Mouse (Mus musculus) cortical plate, adult 2 months (tissue): ENCODE measurements around the gene Fxyd2. TPM values are rescaled to one million over a fixed set of nuclear protein-coding genes. Genes with fewer than 3 reads are reported as not detected.
A peak's percentile ranks its signal among the peaks of the same experiment; 100 is the strongest.

ENCODE experiments used
- H3K27ac ChIP-seq: fragments of 200-500 bp; 2 replicates; pipeline ENCODE4 v1.5.1; 2012; ENCODE audit warnings: low read length, control low read depth, inconsistent platforms; ENCODE audit not compliant: insufficient read depth
- H3K4me1 ChIP-seq: fragments of 200-500 bp; 2 replicates; pipeline ENCODE4 v1.6.1; 2011; ENCODE audit warnings: low read length; ENCODE audit not compliant: control insufficient read depth, insufficient read depth
- H3K4me3 ChIP-seq: fragments of 200-500 bp; 2 replicates; pipeline ENCODE4 v1.5.1; 2011; ENCODE audit warnings: mild to moderate bottlenecking, low read length, control low read depth; ENCODE audit not compliant: insufficient read depth
- CTCF ChIP-seq: fragments of 200-500 bp; IDR thresholded peaks from 2 replicates; pipeline ENCODE4 v1.5.1; 2011; ENCODE audit warnings: mild to moderate bottlenecking, control low read depth, low read length; ENCODE audit not compliant: insufficient read depth; ENCODE audit errors: extremely low read depth
- POLR2A ChIP-seq: fragments of 200-500 bp; IDR thresholded peaks from 2 replicates; pipeline ENCODE4 v1.6.1; 2011; ENCODE audit warnings: mild to moderate bottlenecking, low read length, control low read depth; ENCODE audit not compliant: insufficient read depth; ENCODE audit errors: extremely low read depth
- polyA plus RNA-seq: library from polyadenylated mRNA; depleted of rRNA; stranded (reverse); fragments of >200 nt; gene quantifications from 2 replicates; pipeline ENCODE4 v1.2.3, GENCODE M21; 2012; rRNA removed

Gene Fxyd2
- polyA plus RNA-seq = 14.4 and 16.9 TPM in 2 replicates

DNA sequence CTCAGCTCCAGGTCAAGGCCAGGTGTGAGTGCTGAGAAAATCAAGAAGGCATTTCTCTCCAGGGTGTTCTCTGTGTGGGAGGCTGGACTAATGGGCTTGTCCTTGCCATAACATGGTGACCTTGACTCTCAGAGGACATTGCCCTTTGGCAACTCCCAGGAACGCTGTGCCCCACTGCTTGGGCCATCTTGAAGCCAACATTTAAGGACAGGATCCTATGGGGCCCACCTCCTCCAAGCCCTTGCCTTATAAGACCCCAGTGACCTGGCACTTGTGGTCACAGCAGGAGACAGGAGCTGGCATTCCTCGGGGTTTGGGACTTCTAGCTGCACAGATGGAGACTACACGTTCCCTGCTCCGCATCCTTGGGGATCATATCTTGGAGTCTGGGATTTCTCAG lies at the start of gene Fxyd2:
Gene Fxyd2 (plus strand): TSS at position 236 of the 400 bp plus-strand sequence.
- Histone ChIP-seq H3K4me3 (no peak within 1 kb of the TSS), H3K4me1 (no peaks in the 10 kb centered on the region)
- TF ChIP-seq POLR2A (no peak), CTCF (no peak)

DNA sequence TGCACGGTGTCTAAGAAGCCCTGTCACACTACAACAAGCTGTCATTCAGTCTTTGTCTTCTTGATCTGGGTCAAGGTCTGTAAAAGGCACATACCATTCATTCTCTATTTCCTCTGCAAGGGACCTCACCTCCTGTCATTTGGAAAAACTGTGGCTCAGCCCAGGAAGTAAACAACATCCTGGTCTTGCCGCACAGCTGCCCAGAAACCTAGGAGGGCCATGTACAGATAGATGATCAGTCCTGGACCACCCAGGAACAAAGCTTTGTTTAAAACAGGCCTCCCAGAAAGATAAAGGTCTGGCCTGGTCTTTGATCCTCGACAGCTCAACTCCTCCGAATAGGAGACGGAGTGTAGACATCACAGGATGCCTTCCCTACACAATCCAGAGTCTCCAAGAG lies 49.6 kb upstream of the Fxyd2 start:
- H3K27ac ChIP-seq = no peak overlapping the region

More for the DNA sequence above, at the start of gene Fxyd2:
- H3K27ac ChIP-seq = no peak within 1 kb of the TSS

DNA sequence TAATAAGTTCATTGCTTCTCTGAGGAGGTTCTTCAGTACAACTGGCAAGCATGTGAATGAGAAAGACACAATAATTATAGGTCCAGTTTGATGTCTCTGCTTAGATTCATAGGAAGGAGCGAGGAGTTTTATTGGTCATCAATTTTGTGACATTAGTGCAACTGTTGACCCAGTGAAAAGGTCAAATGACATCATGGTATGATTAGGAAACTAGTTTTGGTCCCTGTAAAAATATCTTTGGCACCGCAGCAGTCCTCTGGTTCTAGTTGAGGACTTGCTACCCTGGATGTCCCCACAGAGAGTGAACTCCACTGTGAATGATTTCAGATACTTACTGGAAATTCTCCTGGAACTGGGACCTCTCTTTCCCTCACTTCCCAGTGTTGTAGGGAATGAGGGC lies 44.3 kb upstream of the Fxyd2 start:
- no peak for TF ChIP-seq POLR2A
- no peak overlapping the region for H3K27ac ChIP-seq
- no peak overlapping the region for H3K4me3 ChIP-seq
- no peaks in the 10 kb centered on the region for H3K4me1 ChIP-seq

More for the DNA sequence above, 49.6 kb upstream of the Fxyd2 start:
- Histone ChIP-seq H3K4me1 (no peaks in the 10 kb centered on the region), H3K4me3 (no peak overlapping the region)
- TF ChIP-seq POLR2A (no peak), CTCF (no peak)

DNA sequence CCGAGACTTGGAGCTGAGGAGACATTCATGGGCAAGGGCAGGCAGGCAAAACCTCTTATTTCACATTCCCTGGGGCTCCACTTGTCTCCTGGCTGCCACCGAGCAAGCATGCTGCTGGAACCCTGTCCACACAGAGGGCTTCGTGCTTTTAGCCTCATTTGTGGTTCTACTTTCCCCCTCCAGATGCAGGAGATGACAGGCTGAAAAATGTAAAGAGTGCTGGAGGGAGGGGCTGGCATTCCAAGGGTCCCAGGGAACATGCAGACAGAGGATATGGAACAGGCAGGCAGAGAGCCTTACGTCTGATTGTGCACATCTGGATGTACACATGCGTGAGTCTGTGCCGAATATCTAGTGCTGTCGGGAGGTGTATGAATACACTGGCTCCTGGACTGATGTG lies 41.1 kb upstream of the Fxyd2 start:
- Histone ChIP-seq H3K4me1 (no peaks in the 10 kb centered on the region), H3K27ac (no peak overlapping the region), H3K4me3 (no peak overlapping the region)
- no peak for TF ChIP-seq CTCF
- TF ChIP-seq POLR2A = no peak

DNA sequence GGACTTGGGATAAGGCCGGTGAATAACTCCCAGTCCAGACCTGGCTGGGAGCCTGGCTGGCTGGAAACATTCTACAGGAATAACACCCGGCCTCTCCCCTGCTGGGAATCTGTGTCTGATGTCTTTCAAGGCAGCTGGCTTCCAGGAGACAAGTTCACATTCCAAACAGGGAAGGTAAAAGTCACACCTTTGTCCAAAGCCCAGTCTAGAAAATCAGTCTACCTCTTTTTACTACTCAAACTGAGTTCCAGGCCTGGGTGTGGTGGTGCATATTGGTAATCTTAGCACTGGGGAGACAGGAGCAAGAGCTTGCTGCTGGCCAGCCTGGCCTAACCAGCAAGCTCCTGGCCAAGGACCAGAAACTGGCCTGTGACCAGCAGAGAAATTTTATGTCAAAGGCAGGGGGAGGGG lies 37.4 kb upstream of the Fxyd2 start:
- Histone ChIP-seq H3K27ac (no peak overlapping the region), H3K4me3 (no peak overlapping the region), H3K4me1 (no peaks in the 10 kb centered on the region)
- TF ChIP-seq CTCF = no peak
- TF ChIP-seq POLR2A = no peak

DNA sequence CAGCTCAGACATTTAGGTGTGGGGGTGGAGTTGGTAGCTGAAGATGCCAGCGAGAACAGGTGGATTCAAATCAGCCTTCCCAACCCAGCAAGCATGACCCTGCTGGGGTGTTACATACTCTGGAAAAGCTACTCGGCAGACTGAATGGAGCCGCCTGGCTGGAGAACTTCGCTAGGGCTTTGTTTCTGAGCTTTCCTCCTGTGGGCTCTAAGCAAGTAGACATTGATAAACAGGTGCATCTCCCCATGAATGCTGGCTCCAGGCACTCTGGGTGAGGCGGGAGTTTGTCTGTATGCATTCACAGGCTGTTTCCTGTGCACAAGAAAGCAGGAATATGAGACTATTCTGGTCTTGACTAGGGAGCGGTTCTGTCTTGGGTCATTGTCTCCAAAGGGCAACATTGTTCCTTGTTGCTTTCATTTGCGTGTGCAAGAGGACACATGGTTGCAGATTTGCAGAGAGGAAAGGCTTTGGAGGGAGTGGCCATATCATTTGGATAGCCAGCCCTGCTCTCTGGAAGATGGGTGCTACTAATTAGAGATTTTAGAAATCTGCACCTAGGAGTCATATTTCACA lies 35.7 kb upstream of the Fxyd2 start:
- TF ChIP-seq CTCF (no peak), POLR2A (no peak)
- Histone ChIP-seq H3K4me3 (no peak overlapping the region), H3K27ac (no peak overlapping the region), H3K4me1 (no peaks in the 10 kb centered on the region)

DNA sequence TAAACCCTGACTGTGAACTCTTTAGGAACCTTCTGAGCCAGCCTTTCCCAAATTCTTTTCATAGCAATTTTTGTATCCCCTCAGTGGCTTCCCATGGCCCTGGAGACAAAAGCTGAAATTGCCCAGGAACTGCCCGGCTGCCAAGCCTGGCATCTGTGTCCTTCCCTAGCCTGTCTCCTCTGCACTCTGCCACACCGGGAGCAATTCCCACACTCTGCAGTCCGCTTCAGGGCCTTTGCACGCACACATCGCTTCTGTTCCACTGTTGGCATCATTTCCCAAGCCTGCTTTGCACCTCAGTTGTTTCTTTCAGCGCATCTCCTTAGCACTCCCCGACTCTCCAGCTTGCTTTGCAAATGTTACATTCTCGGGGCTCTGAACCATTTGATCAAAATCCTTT lies 31.8 kb upstream of the Fxyd2 start:
- H3K4me3 ChIP-seq = no peak overlapping the region
- H3K4me1 ChIP-seq = peaks cover 3% of the 10 kb centered on the region; the same call in 1 of the 2 replicates
- no peak overlapping the region for H3K27ac ChIP-seq
- no peak for TF ChIP-seq POLR2A
- no peak for TF ChIP-seq CTCF

DNA sequence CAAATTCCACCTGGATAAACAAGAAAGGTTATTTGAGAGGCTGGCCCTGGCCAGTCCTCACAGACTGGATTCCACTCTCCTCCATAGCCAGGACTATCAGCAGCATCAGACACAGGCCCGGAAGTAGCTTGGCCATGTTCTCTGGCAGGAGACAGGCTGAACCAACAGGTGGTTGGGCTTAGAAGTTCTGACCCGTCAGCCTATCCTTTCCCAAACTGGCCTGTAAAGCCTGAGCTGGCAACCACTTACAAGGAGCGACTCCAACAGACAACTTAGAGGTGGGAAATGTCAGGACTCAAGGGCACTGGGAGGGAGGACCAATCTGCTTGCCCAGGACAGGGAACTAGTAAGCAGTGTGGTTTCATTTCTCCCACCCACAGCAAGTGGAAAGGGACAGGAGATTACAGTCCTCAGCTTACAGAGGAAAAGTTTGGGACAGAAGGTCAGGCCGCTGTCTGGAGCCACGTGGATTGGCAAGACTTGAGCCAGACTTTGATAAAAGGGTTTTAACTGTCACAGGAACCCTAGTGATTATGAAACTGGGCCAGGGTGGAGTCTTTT lies 31.0 kb upstream of the Fxyd2 start:
- TF ChIP-seq CTCF (no peak), POLR2A (no peak)
- Histone ChIP-seq H3K4me3 (no peak overlapping the region), H3K27ac (no peak overlapping the region), H3K4me1 (peaks cover 3% of the 10 kb centered on the region; the same call in 1 of the 2 replicates)

DNA sequence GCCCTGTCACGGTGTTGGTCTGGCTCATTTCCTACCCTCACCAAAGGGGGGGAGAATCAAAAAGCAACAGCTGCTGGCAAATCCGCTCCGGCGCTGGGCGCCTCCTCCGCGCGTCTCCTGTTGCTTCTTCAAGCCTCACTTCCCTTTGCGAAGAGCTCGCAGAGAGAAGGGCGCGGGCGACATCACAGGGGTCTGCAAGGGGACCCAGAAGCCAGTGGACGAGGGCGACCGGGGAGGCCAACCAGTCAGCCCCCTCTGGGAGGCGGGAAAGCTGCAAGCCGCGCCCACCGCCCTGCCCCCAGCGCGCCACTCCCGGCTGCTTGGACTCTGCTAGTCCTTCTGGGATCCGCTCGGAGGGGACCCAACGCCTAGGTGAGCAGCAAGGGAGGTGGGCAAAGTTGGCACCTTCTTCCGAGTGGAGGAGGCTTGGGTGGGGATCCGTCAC lies 29.3 kb upstream of the Fxyd2 start, which contains the start of gene Fxyd6:
Gene Fxyd6 (plus strand): TSS at position 69 of the 445 bp plus-strand sequence.
- no peak for TF ChIP-seq CTCF
- no peak for TF ChIP-seq POLR2A
- Histone ChIP-seq H3K27ac (no peak within 1 kb of the TSS), H3K4me1 (peaks cover 3% of the 10 kb centered on the region; the same call in 1 of the 2 replicates), H3K4me3 (peak within 1 kb of the TSS; percentile 75)
